Mouse (Mus musculus) embryonic facial prominence, embryonic 14.5 days (tissue): ENCODE measurements around the gene Casp8ap2. TPM values are rescaled to one million over a fixed set of nuclear protein-coding genes. Genes with fewer than 3 reads are reported as not detected.

Experiments used
- ATAC-seq: fragments of 200-750 bp; cut with Nextera tagmentation; 2 replicates; pipeline ENCODE4 v1.8.0; 2017; ENCODE audit warnings: low read depth, moderate number of reproducible peaks, moderate TSS enrichment
- DNase-seq: peaks from one replicate; pipeline ENCODE4 v3.0.0-alpha.2; 2015; ENCODE audit warnings: low spot score
- H3K27ac ChIP-seq: fragments of 300-500 bp; sonication (generic); replicated peaks from 2 replicates; pipeline ENCODE4 v1.5.1; 2014; ENCODE audit warnings: low read depth, mild to moderate bottlenecking, low read length, moderate library complexity
- H3K27me3 ChIP-seq: fragments of 300-500 bp; sonication (generic); replicated peaks from 2 replicates; pipeline ENCODE4 v1.6.1; 2014; ENCODE audit warnings: low read length; ENCODE audit not compliant: control insufficient read depth, insufficient read depth
- H3K36me3 ChIP-seq: fragments of 300-500 bp; sonication (generic); 2 replicates; pipeline ENCODE4 v1.6.1; 2014; ENCODE audit warnings: low read length, mixed read lengths; ENCODE audit not compliant: control insufficient read depth, insufficient read depth
- H3K4me1 ChIP-seq: fragments of 300-500 bp; sonication (generic); 2 replicates; pipeline ENCODE4 v1.6.1; 2014; ENCODE audit warnings: antibody characterized with exemption, low read length; ENCODE audit not compliant: control insufficient read depth, insufficient read depth
- H3K4me2 ChIP-seq: fragments of 300-500 bp; sonication (generic); 2 replicates; pipeline ENCODE4 v1.6.1; 2014; ENCODE audit warnings: low read depth, mild to moderate bottlenecking, low read length, moderate library complexity, mixed read lengths
- H3K4me3 ChIP-seq: fragments of 300-500 bp; sonication (generic); 2 replicates; pipeline ENCODE4 v1.5.1; 2014; ENCODE audit warnings: low read depth, mild to moderate bottlenecking, low read length
- H3K9ac ChIP-seq: fragments of 300-500 bp; sonication (generic); 2 replicates; pipeline ENCODE4 v1.6.1; 2014; ENCODE audit warnings: low read depth, mild to moderate bottlenecking, low read length, moderate library complexity, mixed read lengths
- H3K9me3 ChIP-seq: fragments of 300-500 bp; sonication (generic); 2 replicates; pipeline ENCODE4 v1.6.1; 2016; ENCODE audit warnings: low read length; ENCODE audit not compliant: control insufficient read depth
- WGBS: fragments of 180-500 bp; shearing (Covaris S2); extraction: QIAGEN DNeasy Blood & Tissue Kit; methylation state at CpG from one replicate; pipeline ENCODE4 v1.1.7; 2014; 5-methylcytosine and 5-hydroxymethylcytosine counted together
- polyA plus RNA-seq: library from polyadenylated mRNA; unstranded; fragments of >200 nt; fragmentation: Nextera tagmentation; extraction: Ambion mirVana; gene quantifications from 2 replicates; pipeline ENCODE4 v1.2.1, GENCODE M21; 2014

The Casp8ap2 gene
- polyA plus RNA-seq, 1 experiment from 2014 or later, result 49.3 TPM

GRCm38 (mm10) chr4:32680843-32681242 is 65.6 kb downstream of the Casp8ap2 start:
- no peak for DNase-seq
- peaks cover 71% of the 10 kb centered on the region for H3K36me3 ChIP-seq
- ATAC-seq, result no peak
- H3K9me3 ChIP-seq, result no peaks in the 10 kb centered on the region
- H3K4me3 ChIP-seq, result no peak overlapping the region
- no peak overlapping the region for H3K27ac ChIP-seq
- no peak overlapping the region for H3K4me2 ChIP-seq
- WGBS, result 79% methylated on average over 3 of the region's 3 CpGs
- H3K9ac ChIP-seq, result no peak overlapping the region
- H3K4me1 ChIP-seq, result no peaks in the 10 kb centered on the region
- no peaks in the 10 kb centered on the region for H3K27me3 ChIP-seq

- ATAC-seq (no peak), DNase-seq (peak; percentile 70)
- Histone ChIP-seq H3K9me3 (no peaks in the 10 kb centered on the region), H3K4me1 (no peaks in the 10 kb centered on the region), H3K27me3 (no peaks in the 10 kb centered on the region), H3K36me3 (peaks cover 69% of the 10 kb centered on the region), H3K27ac (no peak overlapping the region; the same call in 1 of the 2 replicates), H3K4me3 (no peak overlapping the region), H3K9ac (no peak overlapping the region), H3K4me2 (no peak overlapping the region)
- 40% methylated on average over 4 of the region's 4 CpGs for WGBS
Measured at GRCm38 (mm10) chr4:32682471-32682870, 67.2 kb downstream of the Casp8ap2 start.

DNA sequence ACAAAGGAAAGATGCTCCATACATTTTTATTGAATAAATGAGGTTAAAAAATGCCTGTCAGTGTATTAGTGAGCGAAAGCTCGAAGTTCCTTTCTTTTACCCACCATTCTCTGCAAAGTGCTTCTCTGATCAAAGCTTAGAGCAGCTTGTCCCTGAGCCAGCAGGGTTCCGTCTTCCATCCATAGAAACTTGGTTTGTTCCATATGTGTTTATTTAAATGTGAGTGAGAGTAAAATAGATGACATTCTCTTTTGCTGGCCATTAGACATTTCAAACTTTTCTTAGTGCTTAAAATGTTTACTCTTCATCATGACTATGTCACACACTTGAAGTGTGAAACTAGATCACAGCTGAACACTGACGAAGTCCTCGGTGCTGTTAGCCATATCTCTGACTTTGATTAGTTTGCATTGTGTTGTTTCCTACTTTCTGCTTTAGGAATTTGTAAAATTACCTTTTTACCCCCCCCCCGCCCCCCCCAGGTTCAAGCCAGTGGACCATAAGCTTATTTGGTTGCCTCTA is 67.9 kb downstream of the Casp8ap2 start:
- Histone ChIP-seq H3K4me3 (no peak overlapping the region), H3K9me3 (no peaks in the 10 kb centered on the region), H3K4me1 (no peaks in the 10 kb centered on the region), H3K36me3 (peaks cover 67% of the 10 kb centered on the region), H3K4me2 (no peak overlapping the region), H3K9ac (no peak overlapping the region), H3K27ac (no peak overlapping the region; the same call in 1 of the 2 replicates), H3K27me3 (no peaks in the 10 kb centered on the region)
- DNase-seq (no peak), ATAC-seq (no peak)
- WGBS, result 79% methylated on average over 6 of the region's 6 CpGs

Other genes starting within 250 kb of the Casp8ap2 start
- gene Gja10, start 12.7 kb upstream of the Casp8ap2 start, polyA plus RNA-seq, result not detected in 2 replicates
- gene Mdn1, start 41.7 kb downstream of the Casp8ap2 start, polyA plus RNA-seq, result 13.8 and 15.2 TPM in 2 replicates
- 99.4 and 102 TPM in 2 replicates for gene Lyrm2, start 184.8 kb downstream of the Casp8ap2 start, polyA plus RNA-seq